Mouse (Mus musculus) heart, embryonic 10.5 days (tissue): Measurements from ENCODE around the gene Grk6. TPM values are rescaled to one million over a fixed set of nuclear protein-coding genes. Genes with fewer than 3 reads are reported as not detected.

Experiments used
- DNase-seq: peaks from one replicate; pipeline ENCODE4 v3.0.0-alpha.2; 2017; ENCODE audit warnings: low spot score
- H3K27ac ChIP-seq: fragments of 300-500 bp; sonication (generic); 2 replicates; pipeline ENCODE4 v1.5.1; 2016; ENCODE audit warnings: mild to moderate bottlenecking
- H3K27me3 ChIP-seq: fragments of 300-500 bp; sonication (generic); 2 replicates; pipeline ENCODE4 v1.6.1; 2016; ENCODE audit warnings: mild to moderate bottlenecking; ENCODE audit not compliant: poor library complexity, insufficient read depth, severe bottlenecking
- H3K36me3 ChIP-seq: fragments of 300-500 bp; sonication (generic); 2 replicates; pipeline ENCODE4 v1.6.1; 2016; ENCODE audit warnings: mild to moderate bottlenecking, moderate library complexity
- H3K4me1 ChIP-seq: fragments of 300-500 bp; sonication (generic); 2 replicates; pipeline ENCODE4 v1.6.1; 2016; ENCODE audit warnings: mild to moderate bottlenecking
- H3K4me3 ChIP-seq: fragments of 300-500 bp; sonication (generic); 2 replicates; pipeline ENCODE4 v1.5.1; 2016; ENCODE audit warnings: mild to moderate bottlenecking, moderate library complexity
- H3K9me3 ChIP-seq: fragments of 300-500 bp; sonication (generic); 2 replicates; pipeline ENCODE4 v1.6.1; 2016; ENCODE audit warnings: mild to moderate bottlenecking, moderate library complexity
- WGBS: fragments of 180-500 bp; shearing (Covaris S2); methylation state at CpG from one replicate; pipeline ENCODE4 v1.1.7; 2016; 5-methylcytosine and 5-hydroxymethylcytosine counted together
- polyA plus RNA-seq: library from polyadenylated mRNA; unstranded; fragments of >200 nt; fragmentation: Nextera tagmentation; extraction: Ambion mirVana; gene quantifications from 2 replicates; pipeline ENCODE4 v1.2.1, GENCODE M21; 2016

The Grk6 gene
- polyA plus RNA-seq, 1 experiment from 2014 or later: 44.2 TPM

DNA sequence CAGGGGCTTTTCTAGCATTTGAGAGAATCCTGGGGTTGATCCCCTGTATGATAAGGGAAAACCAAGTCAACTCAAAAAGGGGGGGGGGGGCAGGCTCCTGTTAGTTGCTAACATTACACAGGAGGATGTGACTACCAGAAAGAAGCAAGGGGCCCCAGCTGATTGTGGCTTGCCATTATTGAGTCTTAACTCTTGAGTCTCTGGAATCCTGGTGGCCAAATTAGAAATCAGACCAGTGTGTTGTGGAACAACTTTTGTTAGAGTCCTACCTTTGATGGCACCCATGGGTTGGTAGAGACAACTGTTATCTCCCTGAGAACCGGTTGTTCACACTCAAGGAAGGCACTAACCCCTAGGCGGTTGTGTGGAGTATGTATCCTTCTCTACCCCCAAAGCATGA is 18.1 kb downstream of the Grk6 start:
- DNase-seq: no peak
- H3K27ac ChIP-seq: no peak overlapping the region
- 52% methylated on average over 2 of the region's 2 CpGs for WGBS
- H3K36me3 ChIP-seq: peaks cover 40% of the 10 kb centered on the region
- peaks cover 38% of the 10 kb centered on the region for H3K27me3 ChIP-seq
- no peak overlapping the region for H3K4me3 ChIP-seq
- H3K4me1 ChIP-seq: peaks cover 29% of the 10 kb centered on the region
- no peaks in the 10 kb centered on the region for H3K9me3 ChIP-seq

DNA sequence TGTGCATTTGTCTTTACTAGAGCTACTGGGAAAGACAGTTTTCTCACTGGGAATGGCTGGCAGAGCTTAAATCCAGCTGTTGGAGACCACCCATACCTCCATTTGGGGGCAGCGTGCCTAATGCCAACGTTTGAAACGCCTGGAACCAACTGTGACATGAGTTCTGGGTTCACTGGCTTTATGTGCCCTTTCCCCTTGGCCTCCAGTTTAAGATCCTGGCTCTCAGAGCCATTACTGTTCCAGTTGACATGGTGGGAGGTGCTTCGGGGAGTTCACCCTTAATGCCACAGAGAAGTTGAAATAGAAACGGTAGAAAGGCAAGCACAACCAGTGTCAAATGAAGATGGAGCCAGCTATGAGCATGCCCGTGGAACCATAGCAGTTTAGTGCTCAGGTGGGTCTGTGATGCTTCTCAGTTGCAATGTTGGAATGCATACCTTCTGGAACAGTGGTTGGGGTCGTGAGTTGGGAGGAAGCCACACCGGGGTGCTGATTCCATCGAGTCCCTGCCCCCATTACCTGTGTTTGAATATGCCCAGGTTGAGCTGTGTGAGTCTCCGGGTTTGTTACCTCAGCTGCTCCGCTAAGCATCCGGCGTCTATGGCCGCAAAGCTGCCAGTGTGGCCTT is 18.6 kb downstream of the Grk6 start:
- no peak for DNase-seq
- H3K36me3 ChIP-seq: peaks cover 35% of the 10 kb centered on the region
- peaks cover 43% of the 10 kb centered on the region for H3K27me3 ChIP-seq
- H3K4me1 ChIP-seq: peaks cover 29% of the 10 kb centered on the region
- no peaks in the 10 kb centered on the region for H3K9me3 ChIP-seq
- peak overlapping the region; percentile 69; the same call in 1 of the 2 replicates for H3K27ac ChIP-seq
- peak overlapping the region; percentile 65 for H3K4me3 ChIP-seq
- WGBS: 13% methylated on average over 14 of the region's 14 CpGs

DNA sequence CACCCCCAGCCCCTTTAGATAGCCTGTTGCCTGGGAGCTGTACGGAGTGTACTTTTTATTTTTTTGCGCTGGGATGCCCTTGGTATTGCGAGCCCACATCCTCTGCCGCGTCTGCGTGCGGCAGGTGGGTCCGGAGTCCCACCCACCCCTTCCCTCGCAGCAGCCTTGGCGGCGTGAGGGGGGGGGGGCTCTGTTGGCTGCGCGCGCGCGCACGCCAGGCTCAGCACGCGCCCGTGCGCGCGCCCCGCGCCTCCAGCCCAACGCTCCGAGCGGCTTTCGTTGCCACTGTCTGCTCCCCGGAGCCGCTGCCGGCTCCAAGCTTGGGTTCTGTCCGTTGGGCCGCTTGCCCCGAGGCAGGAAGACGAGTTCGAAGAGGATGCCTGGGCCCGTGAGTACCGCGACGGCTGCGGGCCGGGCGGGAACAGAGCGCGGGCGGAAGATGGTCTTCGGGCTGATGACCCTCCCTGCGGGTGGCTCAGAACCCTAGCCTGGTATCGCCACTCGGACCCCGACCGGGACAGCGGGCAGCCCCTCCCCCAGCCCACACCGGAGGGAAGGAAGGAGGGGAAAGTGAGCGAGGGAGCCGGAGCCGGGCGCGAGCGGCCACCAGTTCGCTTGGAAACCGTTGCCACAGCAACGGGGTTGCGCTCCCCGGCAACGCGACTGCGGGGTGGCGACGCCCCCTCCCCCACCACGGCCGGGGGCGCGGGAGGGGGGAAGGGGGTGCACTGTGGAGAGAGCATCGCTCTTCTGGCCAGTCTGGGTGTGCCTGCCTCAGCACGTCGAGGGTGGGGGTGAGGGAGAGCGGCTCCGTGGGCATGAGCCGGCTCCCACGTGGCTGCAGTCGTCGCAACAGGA is 19.4 kb downstream of the Grk6 start, which contains the start of gene Prr7:
Gene Prr7 (plus strand): TSS at position 241 of the 858 bp plus-strand sequence.
- H3K27ac ChIP-seq: peak within 1 kb of the TSS; percentile 69
- no peaks in the 10 kb centered on the region for H3K9me3 ChIP-seq
- under 1% methylated on average over 82 of the region's 84 CpGs for WGBS
- H3K4me1 ChIP-seq: peaks cover 29% of the 10 kb centered on the region
- no peak for DNase-seq
- peak within 1 kb of the TSS; percentile 65 for H3K4me3 ChIP-seq
- H3K27me3 ChIP-seq: peaks cover 50% of the 10 kb centered on the region
- peaks cover 27% of the 10 kb centered on the region for H3K36me3 ChIP-seq

DNA sequence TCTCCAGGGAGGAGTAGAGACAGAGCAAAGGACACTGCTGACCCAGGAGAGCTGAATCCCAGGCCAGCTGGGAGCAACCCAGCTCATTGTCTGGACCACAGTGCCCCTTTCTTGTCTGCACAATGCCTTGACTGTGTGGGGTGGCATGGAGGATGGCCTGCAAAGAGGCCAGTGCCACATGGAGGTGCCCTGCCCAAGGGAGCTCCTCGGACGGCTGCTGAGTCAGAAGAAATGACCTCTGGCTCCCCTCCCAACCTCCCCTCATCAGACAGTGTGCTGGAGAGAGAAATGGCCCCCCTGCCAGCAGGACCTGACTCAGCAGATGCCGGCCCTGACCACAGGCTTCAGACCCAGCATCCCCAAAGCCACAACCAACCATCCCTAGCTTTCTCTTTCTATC is 20.3 kb downstream of the Grk6 start:
- H3K4me1 ChIP-seq: peaks cover 29% of the 10 kb centered on the region
- H3K27me3 ChIP-seq: peaks cover 59% of the 10 kb centered on the region
- no peak for DNase-seq
- H3K36me3 ChIP-seq: peaks cover 18% of the 10 kb centered on the region
- 31% methylated on average over 3 of the region's 3 CpGs for WGBS
- no peaks in the 10 kb centered on the region for H3K9me3 ChIP-seq
- peak overlapping the region; percentile 69 for H3K27ac ChIP-seq
- peak overlapping the region; percentile 65; the same call in 1 of the 2 replicates for H3K4me3 ChIP-seq

DNA sequence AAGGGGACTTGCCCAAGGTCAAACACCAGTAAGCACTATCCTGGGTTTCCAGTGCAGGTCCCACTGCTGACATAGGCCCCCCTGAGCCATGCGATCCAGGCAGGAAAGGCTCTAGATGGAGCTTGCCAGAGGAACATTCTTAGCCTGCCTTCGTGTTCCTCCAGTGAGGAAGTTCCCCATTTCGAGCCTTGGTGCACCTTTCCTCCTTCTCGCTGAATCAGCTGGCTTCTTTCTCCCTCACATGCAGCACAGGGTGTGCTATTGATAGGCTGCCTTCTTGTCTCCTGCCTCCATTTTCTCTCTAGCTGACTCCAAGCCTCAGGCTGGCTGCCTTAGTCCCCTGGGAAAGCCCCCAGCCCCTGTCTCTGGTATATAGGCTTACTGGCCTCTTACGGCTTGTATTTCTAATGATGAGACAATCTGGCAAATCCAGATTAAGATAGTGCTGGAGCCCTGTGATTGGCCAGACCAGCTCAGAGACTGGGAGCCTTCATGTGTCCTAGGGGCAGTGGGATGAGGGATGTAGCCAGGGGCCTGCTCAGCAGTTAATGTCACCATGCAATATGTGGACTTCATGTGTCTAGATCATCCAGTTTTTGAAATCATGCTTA is 21.1 kb downstream of the Grk6 start:
- Histone ChIP-seq H3K4me3 (no peak overlapping the region), H3K27ac (no peak overlapping the region), H3K9me3 (no peaks in the 10 kb centered on the region), H3K27me3 (peaks cover 67% of the 10 kb centered on the region), H3K4me1 (peaks cover 31% of the 10 kb centered on the region), H3K36me3 (peaks cover 10% of the 10 kb centered on the region)
- 74% methylated on average over 5 of the region's 5 CpGs for WGBS
- no peak for DNase-seq

DNA sequence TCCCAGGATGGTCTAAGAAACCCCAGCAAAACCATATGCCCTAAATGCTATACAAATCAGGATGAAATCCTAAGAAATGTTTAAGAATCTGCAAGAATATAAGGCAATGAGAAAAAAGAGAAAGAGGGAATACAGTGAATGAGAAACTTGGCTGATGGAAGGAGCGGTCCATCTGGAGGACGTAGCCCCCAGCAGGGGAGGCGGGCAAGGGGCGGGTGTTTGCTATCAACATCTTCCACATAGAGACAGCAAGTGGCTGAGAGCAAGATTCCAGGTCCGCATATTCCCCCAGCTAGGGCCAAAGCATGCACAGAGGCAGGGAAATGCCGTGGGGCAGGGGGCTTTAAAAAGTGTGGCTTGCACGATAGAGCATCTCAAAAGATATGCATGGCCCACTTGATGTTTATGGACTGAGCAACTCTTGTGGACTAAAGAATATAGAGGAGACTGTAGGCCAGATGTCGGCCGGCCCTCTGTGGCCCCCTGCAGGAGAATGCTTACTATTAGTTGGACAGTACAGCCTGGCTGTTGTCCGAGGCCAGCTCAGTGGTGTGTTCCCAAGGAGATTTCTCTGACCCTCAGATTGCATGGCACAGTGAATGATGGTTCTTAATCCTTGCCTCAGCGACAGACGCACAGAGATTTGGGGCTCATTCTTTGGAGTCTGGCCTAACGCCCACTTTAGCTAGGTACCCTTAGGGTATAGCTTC is 24.1 kb downstream of the Grk6 start:
- H3K27ac ChIP-seq: no peak overlapping the region
- no peak overlapping the region for H3K4me3 ChIP-seq
- no peaks in the 10 kb centered on the region for H3K9me3 ChIP-seq
- H3K27me3 ChIP-seq: peaks cover 68% of the 10 kb centered on the region
- DNase-seq: no peak
- peaks cover 4% of the 10 kb centered on the region for H3K36me3 ChIP-seq
- 42% methylated on average over 13 of the region's 13 CpGs for WGBS
- peaks cover 43% of the 10 kb centered on the region for H3K4me1 ChIP-seq

DNA sequence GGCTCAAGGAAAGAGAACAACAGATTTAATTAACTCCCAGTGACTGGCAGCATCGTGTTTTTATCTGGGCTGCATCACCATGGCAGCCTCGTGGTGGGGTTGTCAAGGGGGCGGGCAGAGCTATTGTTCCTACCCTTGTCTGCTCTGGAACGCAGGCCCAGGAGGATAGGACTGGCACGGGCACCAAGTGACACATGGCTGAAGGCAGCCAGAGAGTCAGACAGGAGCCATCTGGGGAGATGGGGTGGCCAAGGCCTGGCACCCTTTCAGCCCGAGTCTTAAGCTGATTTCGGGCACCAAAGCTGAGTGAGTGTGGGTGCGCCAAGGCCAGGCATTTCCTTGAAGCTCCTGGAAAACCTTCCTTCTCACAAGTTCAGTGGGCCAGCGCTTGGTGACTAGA is 25.5 kb downstream of the Grk6 start:
- H3K9me3 ChIP-seq: no peaks in the 10 kb centered on the region
- H3K4me1 ChIP-seq: peaks cover 34% of the 10 kb centered on the region
- peaks cover 77% of the 10 kb centered on the region for H3K27me3 ChIP-seq
- 0 out of 2 replicates have a peak overlapping the region, but pooled peaks have one; percentile 75 for H3K27ac ChIP-seq
- H3K4me3 ChIP-seq: no peak overlapping the region
- H3K36me3 ChIP-seq: peaks cover 17% of the 10 kb centered on the region
- 71% methylated on average over 9 of the region's 9 CpGs for WGBS
- DNase-seq: no peak

DNA sequence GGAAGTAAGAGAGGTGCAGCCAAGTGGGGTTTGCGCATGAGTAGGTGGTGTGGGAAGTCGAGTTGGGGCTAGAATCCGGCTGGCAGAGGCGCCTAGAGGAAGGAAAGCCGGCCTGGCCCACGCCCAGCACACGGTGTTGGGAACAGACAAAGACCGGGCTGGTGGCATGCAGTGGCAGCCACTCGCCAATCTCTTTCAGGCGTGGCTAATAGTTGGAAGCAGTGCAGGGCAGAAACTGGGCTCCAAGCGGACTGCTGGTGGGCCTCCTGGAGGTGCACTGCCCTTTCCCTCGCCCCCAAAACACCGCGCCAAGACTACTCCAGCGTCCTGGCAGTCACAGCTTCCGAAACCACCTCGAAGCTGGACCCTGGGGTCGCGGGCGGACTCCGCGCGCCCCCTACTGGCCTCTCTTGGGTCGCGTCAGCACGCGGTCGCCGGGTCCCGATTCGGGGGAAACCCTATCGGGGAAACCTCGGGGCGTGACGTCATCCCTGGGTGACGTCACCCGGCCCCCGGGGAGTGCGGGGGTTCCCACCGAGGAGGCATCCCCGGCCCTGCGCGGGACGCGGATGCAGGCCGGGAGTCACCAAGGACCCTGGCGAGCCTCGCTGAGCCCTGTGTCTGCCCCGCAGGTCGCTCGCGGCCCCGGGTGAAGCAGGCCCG is 26.4 kb downstream of the Grk6 start:
- 3% methylated on average over 54 of the region's 54 CpGs for WGBS
- H3K4me1 ChIP-seq: peaks cover 29% of the 10 kb centered on the region
- H3K9me3 ChIP-seq: no peaks in the 10 kb centered on the region
- peak overlapping the region; percentile 75 for H3K27ac ChIP-seq
- peak; percentile 92 for DNase-seq
- H3K27me3 ChIP-seq: peaks cover 77% of the 10 kb centered on the region
- H3K36me3 ChIP-seq: peaks cover 26% of the 10 kb centered on the region
- H3K4me3 ChIP-seq: peak overlapping the region; percentile 65

DNA sequence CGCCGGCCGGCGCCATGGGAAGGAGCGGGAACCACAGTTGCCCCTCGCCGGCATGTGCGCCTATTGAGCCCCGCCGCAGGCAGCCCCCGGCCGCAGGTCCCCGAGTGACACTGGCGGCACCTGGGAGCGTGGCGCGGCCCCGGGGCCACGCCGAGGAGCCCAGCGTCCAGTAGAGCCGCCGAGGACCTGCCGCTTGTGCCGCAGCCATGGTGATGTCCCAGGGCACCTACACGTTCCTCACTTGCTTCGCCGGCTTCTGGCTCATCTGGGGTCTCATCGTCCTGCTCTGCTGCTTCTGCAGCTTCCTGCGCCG is 26.9 kb downstream of the Grk6 start:
- peaks cover 31% of the 10 kb centered on the region for H3K36me3 ChIP-seq
- peaks cover 79% of the 10 kb centered on the region for H3K27me3 ChIP-seq
- H3K4me1 ChIP-seq: peaks cover 29% of the 10 kb centered on the region
- DNase-seq: no peak
- H3K4me3 ChIP-seq: peak overlapping the region; percentile 65
- no peaks in the 10 kb centered on the region for H3K9me3 ChIP-seq
- under 1% methylated on average over 31 of the region's 31 CpGs for WGBS
- peak overlapping the region; percentile 75 for H3K27ac ChIP-seq

DNA sequence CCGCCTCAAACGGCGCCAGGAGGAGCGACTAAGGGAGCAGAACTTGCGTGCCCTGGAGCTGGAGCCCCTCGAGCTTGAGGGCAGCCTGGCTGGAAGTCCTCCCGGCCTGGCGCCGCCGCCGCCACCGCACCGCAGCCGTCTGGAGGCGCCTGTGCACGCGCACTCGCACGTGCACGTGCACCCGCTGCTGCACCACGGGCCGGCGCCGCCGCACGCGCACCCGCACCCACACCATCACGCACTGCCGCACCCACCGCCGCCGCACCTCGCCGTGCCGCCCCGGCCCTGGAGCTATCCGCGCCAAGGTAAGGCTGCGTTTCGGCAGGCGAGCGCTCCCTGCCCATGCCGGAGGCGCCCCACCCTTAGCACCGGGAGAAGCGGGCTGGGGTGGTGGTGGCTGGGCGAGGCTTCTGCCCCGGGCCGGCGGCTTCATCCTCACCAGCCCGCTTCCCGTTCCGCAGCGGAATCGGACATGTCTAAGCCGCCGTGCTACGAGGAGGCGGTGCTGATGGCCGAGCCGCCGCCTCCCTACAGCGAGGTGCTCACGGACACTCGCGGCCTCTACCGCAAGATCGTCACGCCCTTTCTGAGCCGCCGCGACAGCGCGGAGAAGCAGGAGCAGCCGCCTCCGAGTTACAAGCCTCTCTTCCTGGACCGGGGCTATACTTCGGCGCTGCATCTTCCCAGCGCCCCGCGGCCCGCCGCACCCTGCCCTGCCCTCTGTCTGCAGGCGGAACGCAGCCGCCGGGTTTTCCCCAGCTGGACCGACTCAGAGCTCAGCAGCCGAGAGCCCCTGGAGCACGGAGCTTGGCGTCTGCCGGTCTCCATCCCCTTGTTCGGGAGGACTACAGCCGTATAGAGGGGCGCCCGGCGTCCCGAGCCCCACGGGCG is 27.5 kb downstream of the Grk6 start:
- no peak for DNase-seq
- Histone ChIP-seq H3K4me1 (peaks cover 29% of the 10 kb centered on the region), H3K27me3 (peaks cover 77% of the 10 kb centered on the region), H3K4me3 (peak overlapping the region; percentile 65), H3K36me3 (peaks cover 37% of the 10 kb centered on the region), H3K27ac (peak overlapping the region; percentile 75), H3K9me3 (no peaks in the 10 kb centered on the region)
- WGBS: under 1% methylated on average over 102 of the region's 103 CpGs

DNA sequence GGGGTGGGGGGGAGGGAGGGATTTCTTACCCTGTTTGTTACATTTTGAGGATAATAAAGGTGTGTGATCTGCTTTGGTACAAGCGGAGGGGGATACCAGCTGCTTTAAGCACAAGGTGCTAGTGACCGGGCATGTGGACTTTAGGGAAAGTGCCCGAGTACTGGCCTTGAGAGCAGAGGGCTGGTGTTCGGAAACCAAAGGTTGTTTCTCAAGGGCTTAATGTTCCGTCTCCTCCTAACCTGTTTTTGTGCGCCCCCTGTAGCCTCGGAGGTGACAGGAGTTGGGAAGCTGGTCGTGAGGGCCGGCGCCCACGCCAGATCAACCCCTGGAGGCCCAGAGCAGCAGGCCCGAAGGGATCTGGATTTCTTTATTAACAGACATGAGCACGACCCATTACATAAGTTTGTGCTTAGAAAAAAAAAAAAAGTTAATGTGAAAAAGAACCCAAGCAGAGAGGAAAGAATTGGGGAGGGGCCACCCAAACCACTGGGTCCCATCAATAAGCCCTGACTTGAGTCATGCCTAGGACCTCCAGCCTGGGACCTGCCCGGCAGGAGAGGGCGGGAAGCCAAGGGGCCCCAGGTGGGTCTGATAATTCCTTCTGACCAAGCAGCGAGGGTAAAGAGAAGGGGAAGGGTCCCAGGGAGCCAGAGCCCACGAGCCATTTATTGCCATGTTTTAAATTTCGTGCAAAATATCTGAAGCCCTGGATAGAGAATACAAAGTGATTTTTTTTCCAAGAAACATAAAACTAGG is 28.4 kb downstream of the Grk6 start:
- WGBS: 21% methylated on average over 18 of the region's 18 CpGs
- no peak for DNase-seq
- H3K36me3 ChIP-seq: peaks cover 42% of the 10 kb centered on the region
- no peaks in the 10 kb centered on the region for H3K9me3 ChIP-seq
- H3K27ac ChIP-seq: peak overlapping the region; percentile 75
- H3K27me3 ChIP-seq: peaks cover 71% of the 10 kb centered on the region
- peak overlapping the region; percentile 65 for H3K4me3 ChIP-seq
- peaks cover 29% of the 10 kb centered on the region for H3K4me1 ChIP-seq
